Mouse (Mus musculus): ENCODE measurements around the gene Synm.
A peak's percentile ranks its signal among the peaks of the same experiment; 100 is the strongest.

Gene Synm

GRCm38 (mm10) chr7:67700846-67701245, 58.7 kb downstream of the Synm start:
- peak; percentile 21 for DNase-seq (ENCODE audit: low read depth, low spot score)

GRCm38 (mm10) chr7:67699301-67699700, 60.2 kb downstream of the Synm start:
- DNase-seq (ENCODE audit: low read depth, low spot score): no peak

DNA sequence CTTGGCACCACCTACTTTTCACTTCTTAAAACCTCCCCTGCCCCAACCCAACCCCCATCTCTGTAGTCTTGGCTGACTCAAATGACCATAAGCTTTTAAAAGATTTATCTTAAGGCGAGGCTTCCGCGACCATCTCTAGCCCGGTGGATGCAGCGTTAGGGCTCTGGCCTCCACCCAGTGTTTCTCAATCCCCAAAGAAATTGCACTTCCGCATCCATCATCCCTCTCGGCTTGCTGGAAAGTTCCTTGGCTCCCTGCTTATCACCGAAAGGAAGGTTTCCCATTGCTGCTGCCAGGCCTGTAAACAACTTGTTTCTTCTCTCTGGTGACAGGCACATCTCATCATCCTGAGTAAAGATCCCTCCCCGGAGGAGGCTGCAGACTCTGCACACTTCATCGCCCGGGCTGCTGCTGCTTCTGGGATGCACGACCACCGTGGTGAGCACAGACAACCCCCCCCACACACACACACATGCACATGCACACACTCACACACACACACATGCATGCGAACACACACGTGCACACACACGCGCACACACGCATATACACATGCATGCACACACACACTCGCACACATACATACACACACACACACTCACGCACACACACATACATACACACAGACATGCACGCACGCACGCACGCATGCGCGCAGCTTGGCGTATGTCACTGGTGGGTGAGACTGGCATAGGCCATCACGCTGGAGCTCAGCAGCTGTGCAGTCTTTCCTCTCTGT, 61.5 kb downstream of the Synm start:
- no peak for DNase-seq (ENCODE audit: low read depth, low spot score)

GRCm38 (mm10) chr7:67695906-67696305, 63.6 kb downstream of the Synm start:
- DNase-seq (ENCODE audit: low read depth, low spot score): no peak

DNA sequence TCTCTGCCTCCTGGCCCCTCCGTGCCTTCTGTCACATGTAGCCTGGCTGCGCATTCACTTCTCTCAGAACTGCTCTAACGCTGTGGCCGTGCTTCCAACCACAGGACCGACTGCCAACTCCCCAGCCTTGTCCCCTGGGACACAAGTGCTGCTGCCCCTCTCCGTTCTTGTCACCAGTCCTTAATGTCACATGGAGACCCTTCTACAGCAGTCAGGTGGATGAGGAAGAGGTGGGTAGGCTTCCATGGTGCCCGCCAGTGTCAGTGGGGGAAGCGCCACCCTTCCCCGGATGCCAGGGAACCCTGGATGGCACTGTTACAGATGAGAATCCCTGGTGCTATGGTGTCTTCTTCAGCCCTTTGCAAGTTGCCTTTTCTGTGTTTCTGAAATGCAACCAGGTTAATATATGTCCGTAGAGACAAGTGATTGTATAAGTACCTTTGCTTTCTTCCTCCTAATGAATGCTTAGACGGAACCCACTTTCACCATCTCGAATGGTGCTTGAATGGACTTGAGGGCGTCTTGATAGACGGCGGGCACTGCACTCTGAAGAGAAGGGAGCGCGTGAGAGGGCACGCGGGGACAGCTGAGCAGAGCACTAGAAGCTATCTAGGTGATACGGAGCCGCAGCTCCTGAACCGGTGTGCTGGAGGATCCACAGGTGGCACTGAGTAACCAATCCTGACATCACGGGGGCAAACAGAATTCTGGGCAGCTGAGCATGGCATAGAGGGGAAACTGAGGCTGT, 66.6 kb downstream of the Synm start:
- DNase-seq (ENCODE audit: low read depth, low spot score): no peak

- no peak for DNase-seq (ENCODE audit: low read depth, low spot score)
Measured at GRCm38 (mm10) chr7:67692141-67692540, 67.4 kb downstream of the Synm start.

- no peak for DNase-seq (ENCODE audit: low read depth, low spot score)
Measured at GRCm38 (mm10) chr7:67691036-67691435, 68.5 kb downstream of the Synm start.

DNA sequence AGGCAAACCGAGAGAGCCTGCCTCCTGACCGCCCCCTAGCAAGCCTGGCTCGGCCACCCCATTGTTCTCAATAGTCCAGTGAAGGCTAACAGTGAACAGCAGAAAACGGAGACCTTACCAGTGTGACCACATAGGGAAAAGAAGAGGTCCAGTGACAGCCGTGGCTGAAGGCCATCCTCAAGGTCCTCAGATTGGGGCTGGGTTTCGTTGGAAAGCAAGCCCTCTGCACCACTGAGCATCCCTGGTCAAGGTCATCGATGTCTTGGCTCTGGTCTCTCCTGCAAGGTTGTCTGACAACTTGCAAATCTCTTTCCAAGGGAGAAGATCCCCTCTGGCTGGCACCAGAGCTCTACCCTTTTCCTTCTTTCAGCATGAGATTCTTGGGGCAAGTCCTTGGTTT, 69.7 kb downstream of the Synm start:
- no peak for DNase-seq (ENCODE audit: low read depth, low spot score)

DNA sequence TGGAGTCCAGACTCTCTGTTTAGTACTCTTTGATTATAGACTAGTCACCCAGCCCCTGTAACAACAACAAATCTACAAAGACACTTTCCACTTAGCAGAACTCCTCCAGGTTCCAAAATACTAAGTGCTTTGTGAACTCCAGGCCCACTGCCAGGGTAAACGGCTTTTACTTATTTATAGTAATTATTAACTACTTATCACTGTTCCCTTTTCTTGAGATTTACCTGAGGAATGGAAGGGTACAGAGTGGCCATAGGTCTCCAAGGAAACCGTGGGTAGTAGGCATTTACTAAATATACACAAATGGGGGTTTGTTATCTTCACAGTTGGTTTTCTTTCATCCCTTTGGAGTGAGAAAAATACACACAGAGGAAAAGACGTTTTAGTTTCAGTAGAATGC, 71.3 kb downstream of the Synm start:
- DNase-seq (ENCODE audit: low read depth, low spot score): no peak

DNA sequence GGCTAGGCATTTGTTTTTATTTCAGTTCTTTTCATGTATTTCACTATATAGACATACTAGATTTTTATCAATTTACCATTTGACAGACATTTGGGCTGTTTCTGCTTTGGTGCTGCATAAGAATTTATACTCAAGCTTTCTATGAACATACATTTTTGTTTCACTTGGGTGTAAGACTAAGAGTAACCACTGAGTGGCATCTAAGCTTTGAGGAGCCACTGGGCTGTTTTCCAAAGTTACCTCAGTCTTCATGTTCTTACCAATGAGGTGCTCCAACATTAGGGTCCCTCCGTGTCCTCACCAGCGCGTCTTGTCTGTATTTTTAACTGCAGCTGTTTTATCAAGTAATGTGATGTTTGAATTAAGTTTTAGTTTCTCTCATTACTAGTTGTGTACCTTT, 73.0 kb downstream of the Synm start:
- no peak for DNase-seq (ENCODE audit: low read depth, low spot score)

DNA sequence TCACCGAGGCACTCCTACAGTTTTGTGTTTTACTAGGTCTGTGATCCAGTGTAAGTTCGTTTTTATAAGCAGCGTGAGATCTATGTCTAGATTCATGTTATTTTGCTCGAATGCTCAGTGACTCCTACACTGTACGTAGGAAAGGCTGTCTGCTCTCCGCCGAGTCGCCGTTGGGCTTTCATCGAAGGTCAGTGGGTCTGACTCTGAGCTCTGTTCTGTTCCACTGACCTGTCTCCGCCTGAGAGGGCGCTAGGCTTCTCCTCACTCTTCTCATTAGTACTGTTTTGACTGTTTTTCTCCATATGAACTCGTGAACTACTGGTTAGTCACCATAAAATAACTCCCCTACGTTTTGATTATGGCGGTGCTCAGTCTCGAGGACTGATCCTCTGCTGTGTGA, 76.5 kb downstream of the Synm start:
- DNase-seq (ENCODE audit: low read depth, low spot score): no peak

- no peak for DNase-seq (ENCODE audit: low read depth, low spot score)
Measured at GRCm38 (mm10) chr7:67681078-67681477, 78.5 kb downstream of the Synm start.

Data from CD4-positive helper T cell, adult 2 months (primary cell).